In genomic region chr4:119531813-119532212, GRCm38 (mm10) we compare ENCODE assay signal across 13 mouse cellular contexts. TPM values are rescaled to one million over a fixed set of nuclear protein-coding genes. Genes with fewer than 3 reads are reported as not detected.
DNase-seq lines count a peak whose midpoint lies in the region; ATAC-seq and TF ChIP-seq lines count a peak whose summit lies in the region.
"Had no signal": no experiment of that assay in that cellular context is flagged by ENCODE, and none has a peak within 500 bp of the region (broad histone marks: within the 10 kb centered on the region; RNA-seq: fewer than 3 reads in every experiment).

No protein-coding gene starts in this region.

- H3K27ac ChIP-seq in heart, adult 2 months: no peak overlapping the region
- H3K27ac ChIP-seq in CH12.LX (ENCODE audit: insufficient read depth, low read depth): no peak overlapping the region
- H3K27ac ChIP-seq in forebrain, embryonic 13.5 days: no peak overlapping the region
- H3K27ac ChIP-seq: liver, embryonic 15.5 days had no signal

- ATAC-seq in inflammation-experienced regulatory T-cells, adult 6 months: peak; percentile 61
- ATAC-seq in forebrain, embryonic 13.5 days: no peak
- ATAC-seq in erythroblast, adult 5-6 weeks (replicated peaks; ENCODE audit: low FRiP score, poor library complexity, severe bottlenecking): no peak
- ATAC-seq: forebrain, embryonic 16.5 days had no signal

- H3K4me1 ChIP-seq in heart, adult 2 months (ENCODE audit: control insufficient read depth, insufficient read depth, low read length): no peaks in the 10 kb centered on the region
- H3K4me1 ChIP-seq in CH12.LX (ENCODE audit: control insufficient read depth in 1 of 2, insufficient read depth in 2 of 2): peaks cover 0 to 12% of the 10 kb centered on the region in 2 experiments; a peak in 2 of 4 replicates
- H3K4me1 ChIP-seq in forebrain, embryonic 13.5 days: no peaks in the 10 kb centered on the region
- H3K4me1 ChIP-seq: liver, embryonic 15.5 days had no signal

- no peaks in the 10 kb centered on the region for H3K36me3 ChIP-seq in heart, adult 2 months (ENCODE audit: control insufficient read depth, insufficient read depth, low read length)
- H3K36me3 ChIP-seq in CH12.LX (replicated peaks in 1 of 2; ENCODE audit: control insufficient read depth in 1 of 2, insufficient read depth in 1 of 2, low read length in 1 of 2): no peaks in the 10 kb centered on the region
- H3K36me3 ChIP-seq in forebrain, embryonic 13.5 days (ENCODE audit: poor library complexity, severe bottlenecking): no peaks in the 10 kb centered on the region
- H3K36me3 ChIP-seq: liver, embryonic 15.5 days had no signal

- no peaks in the 10 kb centered on the region for H3K27me3 ChIP-seq in heart, adult 2 months (ENCODE audit: control insufficient read depth, insufficient read depth, low read length)
- no peaks in the 10 kb centered on the region for H3K27me3 ChIP-seq in CH12.LX (replicated peaks)
- no peaks in the 10 kb centered on the region for H3K27me3 ChIP-seq in forebrain, embryonic 13.5 days
- H3K27me3 ChIP-seq: liver, embryonic 15.5 days had no signal

- TF ChIP-seq POLR2A in heart, adult 2 months (IDR thresholded peaks at IDR 0.05; ENCODE audit: insufficient read depth, low read depth, low read length): no peak
- no peak for TF ChIP-seq POLR2A in CH12.LX (IDR thresholded peaks at IDR 0.05; ENCODE audit: low read depth, low read length)

- H3K9ac ChIP-seq in heart, adult 2 months (ENCODE audit: low read depth, low read length): no peak overlapping the region
- no peak overlapping the region for H3K9ac ChIP-seq in CH12.LX (ENCODE audit: insufficient read depth, low read depth)
- H3K9ac ChIP-seq in forebrain, embryonic 13.5 days: no peak overlapping the region
- H3K9ac ChIP-seq: liver, embryonic 15.5 days had no signal

- no peak for DNase-seq in heart, adult 2 months
- no peak for DNase-seq in heart, postnatal 4 days
- peak; percentile 60 for DNase-seq in lung, postnatal 36 days
- no peak for DNase-seq in lung, postnatal 4 days
- DNase-seq in CH12.LX (ENCODE audit: extremely low read depth): peak; percentile 32
- DNase-seq: heart, adult 11 months; kidney, postnatal 25 days had no signal

- TF ChIP-seq RAD21 in CH12.LX (IDR thresholded peaks at IDR 0.05; ENCODE audit: low read depth, low read length): peak; percentile 78

- H3K4me3 ChIP-seq in heart, adult 2 months: no peak overlapping the region
- no peak overlapping the region for H3K4me3 ChIP-seq in CH12.LX (replicated peaks in 1 of 3; ENCODE audit: low read depth in 2 of 3, low read length in 2 of 3, poor library complexity in 1 of 3)
- no peak overlapping the region for H3K4me3 ChIP-seq in forebrain, embryonic 13.5 days
- H3K4me3 ChIP-seq: liver, embryonic 15.5 days had no signal

- intact Hi-C loops in heart, adult 2 months (cut with DNase I): loop anchor here (5.0 kb wide), 1 partner anchor 100 kb away; no protein-coding TSS in a partner anchor

- dilution Hi-C loops in CH12.LX (cut with MboI; ENCODE audit: extremely low pct_ligation_motif_present, extremely low pct_unique_long_range_greater_than_20kb, low sequenced_read_pairs): no loop called here

- 87% methylated on average over 2 of the region's 2 CpGs for WGBS in heart, adult 2 months
- 71% methylated on average over 2 of the region's 2 CpGs for WGBS in forebrain, embryonic 13.5 days

- in situ Hi-C loops in CH12.LX (cut with MboI; ENCODE audit: low pct_ligation_motif_present, low pct_unique_long_range_greater_than_20kb, low sequenced_read_pairs): loop anchor here (10.0 kb wide), 2 partner anchors 97 to 287 kb away; no protein-coding TSS in a partner anchor

- TF ChIP-seq CTCF in heart, adult 2 months (IDR thresholded peaks at IDR 0.05): peak; percentile 67
- peak; percentile 18 to 77; a peak in 3 of 4 replicates for TF ChIP-seq CTCF in CH12.LX (conservative IDR thresholded peaks at IDR 0.05 in 1 of 2, IDR thresholded peaks at IDR 0.05 in 1 of 2; ENCODE audit: low read depth in 2 of 2, low read length in 2 of 2)

- no peaks in the 10 kb centered on the region for H3K79me2 ChIP-seq in heart, adult 2 months (replicated peaks; ENCODE audit: control insufficient read depth, insufficient read depth, low read length)
- no peaks in the 10 kb centered on the region for H3K79me2 ChIP-seq in CH12.LX (replicated peaks; ENCODE audit: control insufficient read depth, extremely low read depth, insufficient read depth, poor library complexity, severe bottlenecking)

- no peaks in the 10 kb centered on the region for H3K9me3 ChIP-seq in CH12.LX (replicated peaks; ENCODE audit: low read length)
- no peaks in the 10 kb centered on the region for H3K9me3 ChIP-seq in forebrain, embryonic 13.5 days (replicated peaks)
- H3K9me3 ChIP-seq: liver, embryonic 15.5 days had no signal

- TF ChIP-seq EP300 in heart, adult 2 months (IDR thresholded peaks at IDR 0.05; ENCODE audit: insufficient read depth, low read depth, low read length): no peak
- TF ChIP-seq EP300 in CH12.LX (IDR thresholded peaks at IDR 0.05; ENCODE audit: low read length): no peak

- H3K4me2 ChIP-seq in CH12.LX (ENCODE audit: insufficient read depth, low read depth, poor library complexity, severe bottlenecking): no peak overlapping the region
- no peak overlapping the region for H3K4me2 ChIP-seq in forebrain, embryonic 13.5 days
- H3K4me2 ChIP-seq: liver, embryonic 15.5 days had no signal

TF ChIP-seq in CH12.LX, 34 proteins besides CTCF, POLR2A, EP300 and RAD21:
- peak; percentile 29; the same call in 1 of the 2 replicates for TF ChIP-seq ZC3H11A (IDR thresholded peaks at IDR 0.05; ENCODE audit: low read depth, low read length)
- peak; percentile 61 for TF ChIP-seq SMC3 (IDR thresholded peaks at IDR 0.05; ENCODE audit: low read depth, low read length)
- TF ChIP-seq MXI1 (IDR thresholded peaks at IDR 0.05; ENCODE audit: low read depth, low read length): no peak

RNA-seq across cellular contexts. Expression of gene Foxj3, which starts 5.0 kb away (rescaled TPM):
- 10 to 100 TPM; 30.3 to 32.1 TPM for total RNA-seq in heart, adult 2 months (2021)
- polyA plus RNA-seq in heart, adult 2 months (2012; rRNA removed): 13.5 and 19.4 TPM in 2 replicates
- 10 to 100 TPM; 51.3 to 53.5 TPM for total RNA-seq in heart, postnatal 4 days (2021)
- 13.4 and 14.5 TPM in 2 replicates for total RNA-seq in CH12.LX (2012; rRNA removed)
- 12.9 and 15.3 TPM in 2 replicates for total RNA-seq in CH12.LX (2014; rRNA removed)
- 29.3 and 33.9 TPM in 2 replicates for polyA plus RNA-seq in CH12.LX (2012; ENCODE audit: insufficient read length, low read depth)
- 10 to 100 TPM; 11.2 to 16.4 (median 12.4) TPM for polyA plus RNA-seq in inflammation-experienced regulatory T-cells, adult 6 months (2017; shearing (Covaris generic))
- 23.8 and 25.4 TPM in 2 replicates for polyA plus RNA-seq in forebrain, embryonic 13.5 days (2015; fragmentation: Nextera tagmentation; extraction: Ambion mirVana)
- 5.0 and 16.1 TPM in 2 replicates for total RNA-seq in erythroblast, adult 5-6 weeks (2015; ENCODE audit: low replicate concordance)
- 6.4 and 15.9 TPM in 2 replicates for total RNA-seq in erythroblast, adult 5-6 weeks (2017; ENCODE audit: low replicate concordance)

RNA-seq across cellular contexts. Expression of gene Frg2f1, which starts 7.5 kb away (rescaled TPM):
- total RNA-seq in heart, adult 2 months (2021): 1 to 10 TPM; 6.3 to 6.7 TPM
- 3.8 and 4.3 TPM in 2 replicates for polyA plus RNA-seq in heart, adult 2 months (2012; rRNA removed)
- 1 to 10 TPM; 7.1 to 7.5 TPM for total RNA-seq in heart, postnatal 4 days (2021)
- 3.1 and 3.9 TPM in 2 replicates for total RNA-seq in CH12.LX (2012; rRNA removed)
- total RNA-seq in CH12.LX (2014; rRNA removed): 3.5 TPM in 2 replicates
- polyA plus RNA-seq in CH12.LX (2012; ENCODE audit: insufficient read length, low read depth): 3.1 and 4.4 TPM in 2 replicates
- polyA plus RNA-seq in inflammation-experienced regulatory T-cells, adult 6 months (2017; shearing (Covaris generic)): 1 to 10 TPM in 1 of 3 experiments, under 1 TPM in 2; 0.62 to 2.9 (median 0.87) TPM
- 4.8 TPM in 2 replicates for polyA plus RNA-seq in forebrain, embryonic 13.5 days (2015; fragmentation: Nextera tagmentation; extraction: Ambion mirVana)
- not detected in 2 replicates for total RNA-seq in erythroblast, adult 5-6 weeks (2015; ENCODE audit: low replicate concordance)
- not detected in 2 replicates for total RNA-seq in erythroblast, adult 5-6 weeks (2017; ENCODE audit: low replicate concordance)

RNA-seq across cellular contexts. Expression of gene Rimkla, which starts 39.4 kb away (rescaled TPM):
- total RNA-seq in heart, adult 2 months (2021): under 1 TPM; 0.66 to 0.70 TPM
- polyA plus RNA-seq in heart, adult 2 months (2012; rRNA removed): 0.56 and 1.1 TPM in 2 replicates
- total RNA-seq in heart, postnatal 4 days (2021): 1 to 10 TPM; 4.3 to 5.8 TPM
- total RNA-seq in CH12.LX (2012; rRNA removed): 0.59 and 1.2 TPM in 2 replicates
- 0.34 and 0.48 TPM in 2 replicates for total RNA-seq in CH12.LX (2014; rRNA removed)
- polyA plus RNA-seq in CH12.LX (2012; ENCODE audit: insufficient read length, low read depth): 0.70 and 0.84 TPM in 2 replicates
- polyA plus RNA-seq in inflammation-experienced regulatory T-cells, adult 6 months (2017; shearing (Covaris generic)): under 1 TPM in 2 of 3 experiments, not detected in 1; 0.14 to 0.51 TPM
- polyA plus RNA-seq in forebrain, embryonic 13.5 days (2015; fragmentation: Nextera tagmentation; extraction: Ambion mirVana): 12.2 and 12.6 TPM in 2 replicates
- not detected in 2 replicates for total RNA-seq in erythroblast, adult 5-6 weeks (2015; ENCODE audit: low replicate concordance)
- total RNA-seq in erythroblast, adult 5-6 weeks (2017; ENCODE audit: low replicate concordance): not detected in 2 replicates
- total RNA-seq: monocyte, adult 5-6 weeks had no signal
- polyA plus RNA-seq: liver, embryonic 15.5 days had no signal

Comparison
In these comparisons a context has a peak if more than half of its experiments do, and no peak if none do; other contexts are left out.
1. DNase-seq: peak in lung, postnatal 36 days (single experiment) and CH12.LX (single experiment); none in heart, adult 2 months (0 of 2), heart, postnatal 4 days (single experiment) and lung, postnatal 4 days (0 of 2).
2. RNA of gene Frg2f1, which starts 7.5 kb away (total RNA-seq): 7.1 to 7.5 TPM in heart, postnatal 4 days, 6.3 to 6.7 TPM in heart, adult 2 months and 3.1 to 3.9 TPM in CH12.LX; not detected in erythroblast, adult 5-6 weeks; every median in the first group is over 4 times any median in the second.